Mouse (Mus musculus): Measurements from ENCODE around the gene Vav2. TPM values are rescaled to one million over a fixed set of nuclear protein-coding genes. Genes with fewer than 3 reads are reported as not detected.
A peak's percentile ranks its signal among the peaks of the same experiment; 100 is the strongest.

The Vav2 gene
- total RNA-seq, 2 experiments from 2014 or later = 3.2 to 4.0 TPM

- intact Hi-C loops (cut with DNase I; ENCODE audit: low total_unique reads) = no loop called here
- no peak for DNase-seq
Observed at GRCm38 (mm10) chr2:27301444-27302111, 125.3 kb downstream of the Vav2 start.

GRCm38 (mm10) chr2:27300725-27301443, 125.9 kb downstream of the Vav2 start:
- intact Hi-C loops (cut with DNase I; ENCODE audit: low total_unique reads) = no loop called here
- no peak for DNase-seq

GRCm38 (mm10) chr2:27296656-27297406, 130.0 kb downstream of the Vav2 start:
- DNase-seq = no peak
- intact Hi-C loops (cut with DNase I; ENCODE audit: low total_unique reads) = no loop called here

GRCm38 (mm10) chr2:27294777-27295176, 132.1 kb downstream of the Vav2 start:
- DNase-seq = no peak
- intact Hi-C loops (cut with DNase I; ENCODE audit: low total_unique reads) = no loop called here

- peak; percentile 81 for DNase-seq
- intact Hi-C loops (cut with DNase I; ENCODE audit: low total_unique reads) = loop anchor here (2.0 kb wide), 1 partner anchor 140 kb away; no protein-coding TSS in a partner anchor
Observed at GRCm38 (mm10) chr2:27289019-27289418, 137.8 kb downstream of the Vav2 start.

GRCm38 (mm10) chr2:27286971-27287710, 139.7 kb downstream of the Vav2 start:
- DNase-seq = no peak
- intact Hi-C loops (cut with DNase I; ENCODE audit: low total_unique reads) = no loop called here

GRCm38 (mm10) chr2:27284441-27284840, 142.4 kb downstream of the Vav2 start:
- intact Hi-C loops (cut with DNase I; ENCODE audit: low total_unique reads) = no loop called here
- DNase-seq = no peak

GRCm38 (mm10) chr2:27281771-27282170, 145.1 kb downstream of the Vav2 start:
- DNase-seq = no peak
- intact Hi-C loops (cut with DNase I; ENCODE audit: low total_unique reads) = no loop called here

GRCm38 (mm10) chr2:27280920-27281611, 145.8 kb downstream of the Vav2 start:
- DNase-seq = peak; percentile 70
- intact Hi-C loops (cut with DNase I; ENCODE audit: low total_unique reads) = no loop called here

- no peak for DNase-seq
Observed at GRCm38 (mm10) chr2:27278859-27279258, 148.0 kb downstream of the Vav2 start.

GRCm38 (mm10) chr2:27268325-27268724, 158.5 kb downstream of the Vav2 start:
- no peak for DNase-seq
- intact Hi-C loops (cut with DNase I; ENCODE audit: low total_unique reads) = no loop called here

More at GRCm38 (mm10) chr2:27278859-27279258, 148.0 kb downstream of the Vav2 start:
- intact Hi-C loops (cut with DNase I; ENCODE audit: low total_unique reads) = loop anchor here (10.0 kb wide), 1 partner anchor 246 kb away; no protein-coding TSS in a partner anchor

- intact Hi-C loops (cut with DNase I; ENCODE audit: low total_unique reads) = no loop called here
- no peak for DNase-seq
Observed at GRCm38 (mm10) chr2:27265819-27266218, 161.0 kb downstream of the Vav2 start.

- intact Hi-C loops (cut with DNase I; ENCODE audit: low total_unique reads) = no loop called here
- DNase-seq = no peak
Observed at GRCm38 (mm10) chr2:27262984-27263383, 163.8 kb downstream of the Vav2 start.

GRCm38 (mm10) chr2:27251434-27251833, 175.4 kb downstream of the Vav2 start:
- intact Hi-C loops (cut with DNase I; ENCODE audit: low total_unique reads) = no loop called here
- DNase-seq = no peak

GRCm38 (mm10) chr2:27248211-27248610, 178.6 kb downstream of the Vav2 start, which contains the start of gene Sardh:
TSS of gene Sardh (minus strand) at chr2:27248337.
- intact Hi-C loops (cut with DNase I; ENCODE audit: low total_unique reads) = no loop called here
- no peak for DNase-seq

GRCm38 (mm10) chr2:27247487-27247863, 179.4 kb downstream of the Vav2 start:
- intact Hi-C loops (cut with DNase I; ENCODE audit: low total_unique reads) = no loop called here
- DNase-seq = no peak

- peak; percentile 92 for DNase-seq
- intact Hi-C loops (cut with DNase I; ENCODE audit: low total_unique reads) = no loop called here
Observed at GRCm38 (mm10) chr2:27246712-27247486, 179.9 kb downstream of the Vav2 start.

GRCm38 (mm10) chr2:27245947-27246346, 180.9 kb downstream of the Vav2 start:
- intact Hi-C loops (cut with DNase I; ENCODE audit: low total_unique reads) = no loop called here

More at GRCm38 (mm10) chr2:27245947-27246346, 180.9 kb downstream of the Vav2 start:
- DNase-seq = no peak

Data from gastrocnemius, postnatal 14 days (tissue).